Mouse (Mus musculus) urinary bladder, postnatal 25 days (tissue): ENCODE data around the gene Ripply3.
"Not testable (repeated sequence)": the region's sequence is repeated elsewhere in the genome, so short reads cannot be mapped to it uniquely, and the experiment has no call there.

Source experiments
- DNase-seq: peaks from one replicate; pipeline ENCODE4 v3.0.0; 2022; ENCODE audit warnings: low spot score

The Ripply3 gene

DNA sequence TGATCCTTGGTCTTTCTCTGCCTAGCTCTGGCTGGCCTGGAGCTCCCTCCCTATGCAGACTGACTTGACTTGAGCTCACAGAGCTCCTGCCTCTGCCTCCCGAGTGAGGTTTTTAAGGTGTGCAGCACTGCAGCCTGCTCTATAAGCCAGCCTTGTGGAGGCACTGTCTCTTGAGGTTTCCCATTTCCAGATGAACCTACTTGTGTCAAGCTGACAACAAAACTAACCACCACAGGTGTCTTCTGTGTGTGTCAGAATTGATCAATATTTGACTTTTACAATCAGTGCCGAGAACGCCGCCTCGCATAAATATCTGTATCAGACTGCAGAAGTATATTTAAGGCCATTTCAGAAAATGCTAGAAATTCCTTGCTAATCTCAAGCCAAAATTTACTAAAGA is 13.6 kb upstream of the Ripply3 start:
- no peak for DNase-seq

DNA sequence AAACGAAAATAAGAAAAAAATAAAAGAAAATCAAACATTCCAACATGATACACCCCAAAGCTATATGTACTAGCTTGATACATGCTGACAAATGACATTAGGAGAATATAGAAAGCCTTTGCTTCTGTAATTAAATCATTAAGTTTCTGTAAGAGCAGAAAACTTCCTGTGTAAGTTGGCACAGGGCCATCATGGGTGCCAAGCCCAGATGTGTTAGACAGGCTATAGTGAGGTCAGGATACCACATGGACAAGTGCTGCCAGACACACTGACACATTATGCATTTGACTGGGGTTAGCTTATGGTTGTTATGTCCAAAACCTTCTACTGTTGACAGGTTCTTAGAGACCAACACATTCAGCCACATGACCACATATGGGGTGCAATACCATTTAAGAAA is 13.0 kb upstream of the Ripply3 start:
- no peak for DNase-seq

DNA sequence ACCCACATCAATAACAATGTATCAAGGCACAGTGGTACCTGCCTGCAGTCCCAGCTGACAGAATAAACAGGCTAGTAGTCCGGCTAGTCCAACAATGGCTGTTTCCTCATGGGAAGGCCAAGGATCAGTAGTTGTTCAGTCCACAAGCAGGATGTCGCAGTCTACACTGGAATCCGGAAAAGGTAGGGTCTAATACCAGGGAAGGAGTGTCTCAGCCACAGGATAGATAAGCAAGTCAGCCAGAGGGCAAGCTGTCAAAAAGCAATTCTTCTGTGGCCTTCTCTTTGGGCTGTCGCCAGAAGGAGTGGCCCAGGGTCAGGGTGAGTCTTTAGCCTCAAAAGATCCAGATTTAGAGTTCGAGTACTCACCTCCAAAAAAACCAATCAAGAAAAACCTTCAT is 10.5 kb upstream of the Ripply3 start:
- peak; percentile 12 for DNase-seq

DNA sequence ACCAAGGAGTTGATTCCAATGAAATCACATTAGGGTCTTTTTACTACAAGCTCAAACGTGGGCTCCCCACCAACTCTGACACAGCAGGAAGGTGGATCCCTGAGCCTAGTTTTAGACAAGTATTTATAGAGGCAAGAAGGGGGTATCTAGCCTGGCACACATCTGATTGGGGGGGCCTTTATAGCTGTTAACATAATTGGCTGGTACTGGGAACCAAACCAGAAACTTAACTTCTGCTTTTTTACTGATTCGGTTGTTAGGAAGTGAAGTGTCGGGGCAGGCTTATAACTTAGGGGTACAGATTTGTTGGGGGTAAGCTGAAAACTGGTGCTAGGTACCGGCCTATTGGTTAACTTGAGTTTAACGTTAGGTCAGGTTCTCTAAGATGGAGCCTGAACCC is 8.0 kb upstream of the Ripply3 start:
- DNase-seq, result no peak

DNA sequence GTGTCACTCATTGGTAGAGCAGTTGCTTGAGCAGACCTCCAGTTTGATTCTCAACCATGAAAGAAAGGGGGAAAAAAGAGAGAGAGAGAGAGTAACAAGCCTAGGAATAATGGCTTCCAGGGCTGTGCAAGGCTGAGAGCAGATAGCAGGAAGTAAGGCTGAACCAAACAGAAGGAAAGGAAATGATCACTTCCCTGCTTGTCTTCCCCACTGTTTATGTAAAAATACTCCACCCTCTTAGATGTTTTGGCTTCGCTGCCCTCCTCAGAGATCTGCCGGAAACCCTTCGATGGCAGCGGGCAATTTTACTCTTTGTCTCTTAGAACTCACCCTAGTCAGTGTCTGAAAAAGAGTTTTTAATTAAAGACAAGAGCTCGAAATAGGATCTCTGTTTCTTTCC is 4.5 kb upstream of the Ripply3 start:
- DNase-seq, result no peak

DNA sequence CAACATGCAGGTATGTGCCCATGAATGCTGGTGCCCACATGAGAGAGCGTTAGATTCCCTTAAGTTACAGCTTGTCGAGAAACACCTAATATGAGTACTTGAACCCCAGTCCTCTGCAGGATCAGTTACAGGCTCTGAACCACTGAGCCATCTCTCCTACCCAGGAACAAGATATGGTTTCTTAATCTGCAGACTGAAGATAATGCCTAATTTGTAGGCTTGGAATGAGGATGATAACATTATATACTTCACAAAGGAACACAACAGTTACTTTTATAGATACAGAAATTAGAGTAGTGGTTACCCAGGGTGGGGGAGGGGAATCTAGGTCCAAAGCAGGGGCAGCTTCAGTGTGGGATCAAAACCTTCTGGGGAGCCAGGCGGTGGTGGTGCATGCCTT is 2.2 kb upstream of the Ripply3 start:
- no peak for DNase-seq

DNA sequence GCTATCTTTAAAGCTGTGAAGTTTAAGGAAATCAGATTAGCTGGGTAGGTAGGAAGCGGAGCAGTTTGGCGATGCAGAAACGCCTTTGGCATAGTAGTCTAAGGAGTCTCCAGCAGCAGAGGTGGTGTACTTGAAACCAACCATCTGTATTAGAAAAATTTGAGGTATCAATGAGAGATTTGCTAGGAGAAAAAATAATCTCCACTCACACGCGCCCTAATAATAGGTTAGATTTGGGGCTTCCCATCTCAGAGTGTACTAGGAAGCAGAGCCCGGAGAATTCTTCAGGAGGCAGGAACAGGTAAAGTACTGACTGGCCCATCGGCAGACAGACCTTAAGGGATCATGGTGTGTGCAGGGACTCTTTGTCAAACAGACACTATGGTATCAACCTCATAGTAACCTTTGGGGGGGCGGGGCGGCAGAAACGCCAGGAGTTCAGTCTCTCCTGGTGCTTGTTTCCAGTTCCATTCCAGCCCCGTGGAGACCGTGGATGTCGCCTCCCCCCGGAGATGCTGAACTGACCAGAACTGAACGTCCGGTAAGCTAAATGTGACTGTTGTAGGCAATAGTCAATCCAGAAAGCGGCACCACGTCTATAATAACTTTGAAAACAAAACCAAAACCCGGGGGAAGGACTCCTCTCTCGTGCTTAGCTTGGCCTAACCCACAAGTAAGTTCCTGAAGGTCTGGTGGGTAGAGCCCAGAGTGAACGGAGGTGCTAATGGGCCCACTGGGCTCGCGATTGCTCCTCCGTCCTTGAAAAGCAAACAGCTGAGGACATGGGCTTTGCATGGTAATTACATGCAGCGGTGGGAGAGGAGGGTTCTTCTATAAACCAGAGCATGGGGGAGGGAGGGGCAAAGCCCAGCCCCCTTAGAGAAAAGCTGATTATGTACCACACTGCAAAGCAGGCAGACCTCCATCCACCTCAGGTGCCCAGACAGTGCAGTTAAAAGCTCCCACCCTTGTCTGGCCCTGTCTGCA is 954 bp downstream of the Ripply3 start:
- DNase-seq, result no peak

DNA sequence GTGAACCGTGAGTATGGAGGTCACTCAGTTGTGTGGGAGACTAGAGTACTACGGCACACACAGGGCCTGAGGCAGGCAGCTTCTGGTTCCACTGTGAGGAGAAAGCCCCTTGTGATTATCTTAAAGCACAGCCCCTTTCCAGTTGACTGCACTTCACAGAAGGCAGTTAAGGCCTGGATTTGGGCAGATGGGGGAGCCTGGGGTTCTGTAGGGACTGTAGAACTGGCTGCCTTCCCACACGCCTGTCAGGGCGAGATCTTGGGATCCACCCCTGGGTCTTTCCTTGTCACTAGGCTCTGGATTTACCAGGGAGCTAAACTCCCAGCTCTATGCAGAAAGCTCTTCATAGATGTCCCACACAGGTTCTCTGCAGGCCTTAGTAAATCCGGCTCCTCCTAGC is 2.2 kb downstream of the Ripply3 start:
- DNase-seq, result no peak

DNA sequence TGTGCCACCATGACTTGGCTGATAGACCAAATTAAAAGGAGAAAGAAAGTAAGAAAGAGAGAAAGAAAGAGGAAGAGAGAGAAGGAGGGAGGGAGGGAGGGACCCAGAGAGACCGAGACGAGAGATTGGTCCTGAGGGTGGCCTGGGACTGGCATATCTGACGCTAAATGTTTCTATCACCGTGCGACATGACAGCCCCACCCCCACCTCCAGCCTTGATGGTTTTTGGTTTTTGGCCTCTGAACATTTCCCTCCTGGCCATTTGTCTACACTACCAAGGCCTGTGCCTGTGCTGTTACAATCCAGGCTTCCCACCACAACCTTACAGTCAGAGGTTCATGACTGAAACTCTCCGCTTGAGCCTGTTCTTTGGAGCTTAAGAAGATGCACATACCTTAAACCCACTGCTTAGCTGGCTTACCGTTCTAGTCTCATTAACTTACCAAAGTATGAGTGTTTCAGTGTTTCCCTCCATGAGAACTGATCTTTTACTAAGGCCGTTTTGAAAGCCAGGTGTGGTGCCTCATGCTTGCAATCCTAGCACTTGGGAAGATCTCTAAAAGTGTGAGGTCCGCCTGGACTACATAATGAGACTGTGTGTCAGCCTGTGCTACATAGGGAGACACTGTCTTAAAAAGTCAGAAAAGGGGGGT is 3.1 kb downstream of the Ripply3 start:
- no peak for DNase-seq

DNA sequence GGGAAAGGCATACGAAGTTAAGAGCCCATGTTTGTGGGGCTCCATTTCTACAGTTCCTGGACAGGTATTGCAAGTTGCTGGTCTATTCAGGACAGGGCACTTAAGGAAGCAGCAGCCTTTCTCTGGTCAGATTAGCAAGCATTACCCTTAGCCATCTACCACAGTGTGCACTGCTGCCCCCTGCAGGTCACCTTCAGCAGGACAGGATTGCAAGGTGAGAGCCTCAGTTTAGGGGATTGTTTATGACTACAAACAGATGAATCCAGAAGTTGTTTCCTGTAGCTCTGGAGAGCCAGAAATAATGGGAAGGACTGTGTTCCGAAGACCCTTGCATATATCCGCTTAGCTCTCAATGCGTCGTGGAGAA is 3.6 kb downstream of the Ripply3 start:
- peak; percentile 74 for DNase-seq

DNA sequence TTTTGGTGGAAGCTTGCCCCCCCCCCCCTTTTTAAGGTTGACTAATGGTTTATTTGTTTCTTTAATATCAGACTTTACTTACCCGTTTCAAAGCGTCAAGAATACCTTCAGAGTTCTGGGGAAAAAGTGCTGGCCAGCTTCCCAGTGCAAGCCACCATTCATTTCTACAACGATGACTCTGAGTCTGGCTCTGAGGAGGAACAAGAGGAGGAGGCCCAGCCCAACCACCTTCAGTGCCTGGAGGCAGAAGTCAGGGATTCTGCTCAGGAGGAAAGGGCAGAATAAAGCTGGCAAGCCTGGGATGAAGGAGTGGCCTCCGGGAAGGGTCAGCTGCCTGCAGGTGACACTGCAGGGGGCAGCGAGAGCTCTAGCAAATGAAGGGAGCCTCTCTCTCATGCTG is 7.4 kb downstream of the Ripply3 start:
- no peak for DNase-seq

DNA sequence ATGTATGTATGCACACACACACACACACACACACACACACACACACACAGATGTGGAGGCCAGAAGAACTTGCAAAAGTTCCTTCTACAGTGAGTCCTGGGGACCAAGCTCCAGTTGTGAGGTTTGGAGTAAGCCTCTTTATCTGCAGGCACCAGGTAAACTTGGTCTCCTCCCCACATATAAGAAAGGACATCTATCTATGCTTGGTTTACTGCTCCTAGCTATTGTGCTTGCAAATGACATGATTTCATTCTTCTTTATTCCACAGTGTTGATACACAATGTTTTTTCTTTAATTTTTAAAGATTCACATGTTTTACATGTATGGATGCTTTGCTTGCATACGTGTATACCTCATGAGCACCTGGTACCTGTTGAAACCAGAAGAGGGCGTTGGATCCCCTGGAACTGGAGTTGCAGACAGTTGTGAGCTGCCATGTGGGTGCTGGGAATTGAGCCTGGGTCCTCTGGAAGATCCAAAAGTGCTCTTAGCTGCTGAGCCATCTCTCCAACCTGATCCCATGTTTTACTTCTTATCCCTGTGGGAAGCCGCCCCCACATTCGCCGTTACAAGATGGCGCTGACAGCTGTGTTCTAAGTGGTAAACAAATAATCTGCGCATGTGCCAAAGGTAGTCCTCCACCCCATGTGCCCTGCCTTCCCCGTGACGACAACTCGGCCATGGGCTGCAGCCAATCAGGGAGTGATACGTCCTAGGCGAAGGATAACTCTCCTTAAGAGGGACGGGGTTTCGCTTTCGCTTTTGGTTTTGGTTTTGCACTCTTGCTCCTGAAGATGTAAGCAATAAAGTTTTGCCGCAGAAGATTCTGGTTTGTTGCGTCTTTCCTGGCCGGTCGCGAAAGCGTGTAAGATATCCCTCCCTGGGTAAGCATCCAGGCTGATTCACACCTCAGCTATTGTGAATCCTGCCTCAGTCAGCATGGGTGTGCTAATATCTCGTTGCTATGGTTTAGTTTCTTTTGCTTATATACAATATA is 11.2 kb downstream of the Ripply3 start:
- DNase-seq, result not testable (repeated sequence)

DNA sequence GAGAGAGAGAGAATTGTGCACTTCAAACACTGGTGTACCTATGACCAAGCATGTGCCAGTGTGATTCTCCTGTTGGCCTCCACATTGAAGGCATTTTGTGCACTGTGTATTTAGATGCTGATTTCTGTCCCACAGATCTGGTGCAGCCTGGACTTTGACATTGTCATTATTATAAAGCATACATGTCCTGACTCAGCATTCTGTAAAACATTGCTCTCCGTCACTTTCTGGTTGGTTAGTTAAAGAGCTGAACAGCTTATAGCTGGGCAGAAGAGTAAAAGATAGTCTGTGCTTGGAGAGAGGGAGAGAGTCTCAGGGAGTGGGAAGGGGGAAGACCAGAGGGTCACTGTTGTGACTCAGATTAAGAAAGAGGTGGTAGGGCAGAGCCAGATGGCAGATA is 17.5 kb downstream of the Ripply3 start:
- DNase-seq, result no peak

DNA sequence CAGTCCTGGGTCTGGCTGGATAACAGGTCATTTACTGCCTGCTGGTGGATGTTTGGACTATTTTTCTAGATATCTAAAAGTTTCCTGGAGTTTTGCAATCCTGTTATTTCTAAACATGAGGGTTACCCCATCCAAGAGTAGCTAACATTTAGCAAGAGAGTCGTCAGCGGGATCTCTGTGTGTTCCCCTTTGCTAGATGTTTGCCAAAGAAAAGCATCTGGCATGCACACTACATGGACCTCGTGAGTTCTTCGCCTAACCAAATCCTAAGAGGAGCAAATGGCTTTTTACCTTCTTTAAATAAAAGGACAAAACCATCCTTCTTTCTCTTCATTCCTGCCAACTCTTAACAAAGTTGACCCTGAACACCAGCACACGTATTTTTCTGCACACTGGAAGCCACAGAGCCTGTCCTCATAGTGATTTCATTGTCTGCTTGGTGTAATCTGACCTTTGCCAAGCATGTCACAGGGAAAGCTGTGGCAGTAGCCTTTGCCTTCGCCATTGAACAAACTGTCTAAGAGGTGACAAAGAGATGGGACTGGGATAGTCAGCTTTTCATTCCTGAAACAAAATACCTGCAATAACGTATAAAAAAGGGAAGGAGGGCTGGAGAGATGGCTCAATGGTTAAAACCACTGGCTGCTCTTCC is 19.0 kb downstream of the Ripply3 start:
- no peak for DNase-seq

DNA sequence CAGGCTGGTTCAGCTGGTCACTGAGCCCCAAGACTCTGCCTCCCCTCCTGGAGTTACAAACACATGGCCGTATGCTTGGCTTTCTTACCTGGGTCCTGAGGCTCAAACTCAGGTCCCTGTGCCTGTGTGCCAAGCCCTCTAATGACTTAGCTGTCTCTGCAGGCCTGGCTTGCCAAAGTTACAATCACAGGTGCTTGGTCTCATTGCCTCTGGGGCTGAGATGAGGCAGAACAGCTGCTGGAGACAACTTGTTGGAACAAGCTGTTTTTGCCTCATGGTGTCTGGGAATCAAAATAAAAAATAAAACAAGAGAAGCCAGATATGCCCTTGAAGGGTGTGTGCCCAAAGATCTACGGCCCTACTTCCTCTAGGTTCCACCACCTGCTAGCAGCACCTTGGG is 20.6 kb downstream of the Ripply3 start:
- DNase-seq, result no peak

DNA sequence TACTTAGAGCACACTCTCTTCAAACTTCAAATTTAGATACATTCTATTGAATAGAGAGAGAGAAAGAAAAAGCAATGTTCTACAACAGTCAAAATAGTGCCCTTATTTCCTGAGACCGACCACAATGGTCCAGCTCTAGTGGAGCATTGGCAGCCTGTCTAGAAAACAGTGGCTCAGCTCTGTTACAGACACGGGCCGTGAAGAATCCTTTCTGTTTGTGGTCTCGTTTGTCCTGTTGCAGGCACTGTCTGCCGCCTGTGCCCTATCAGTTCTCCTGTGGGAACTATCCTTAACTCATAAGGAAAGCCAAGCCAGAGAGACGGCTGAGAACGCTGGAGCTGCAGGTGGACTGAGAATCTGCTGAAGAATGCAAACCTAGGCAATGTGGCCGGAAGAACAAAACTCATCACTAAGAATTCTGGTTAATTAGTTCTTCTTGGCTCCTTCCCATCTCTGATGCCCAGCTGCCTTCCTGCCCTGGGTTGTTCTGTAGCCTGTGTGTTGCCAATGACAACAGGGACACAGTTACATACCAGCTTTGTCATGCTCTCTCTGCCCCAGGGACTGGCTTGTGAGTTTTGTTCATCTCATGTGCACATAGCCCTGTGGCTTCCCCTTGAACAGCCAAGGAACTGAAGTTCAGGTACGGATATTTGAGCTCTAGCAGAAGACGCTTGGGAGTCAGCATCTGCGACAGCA is 21.5 kb downstream of the Ripply3 start:
- no peak for DNase-seq

DNA sequence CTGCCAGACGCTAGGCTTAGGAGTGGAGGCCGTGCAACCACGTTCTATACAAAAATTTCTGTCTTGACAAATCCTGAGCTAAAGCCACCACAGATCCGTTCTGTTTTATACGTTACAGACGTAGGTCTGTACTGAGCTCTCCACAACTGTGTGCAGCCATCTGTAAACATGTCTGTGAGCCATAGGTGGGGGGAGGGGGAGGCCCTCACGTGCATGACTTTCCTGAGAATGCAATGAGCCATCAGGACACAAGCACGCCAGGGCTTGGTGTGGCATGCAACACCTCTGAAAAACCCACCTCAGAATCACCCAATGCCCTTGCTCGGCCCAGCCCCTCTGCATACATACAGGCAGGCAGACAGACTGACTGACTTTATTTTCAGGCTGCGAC is 22.1 kb downstream of the Ripply3 start:
- no peak for DNase-seq

DNA sequence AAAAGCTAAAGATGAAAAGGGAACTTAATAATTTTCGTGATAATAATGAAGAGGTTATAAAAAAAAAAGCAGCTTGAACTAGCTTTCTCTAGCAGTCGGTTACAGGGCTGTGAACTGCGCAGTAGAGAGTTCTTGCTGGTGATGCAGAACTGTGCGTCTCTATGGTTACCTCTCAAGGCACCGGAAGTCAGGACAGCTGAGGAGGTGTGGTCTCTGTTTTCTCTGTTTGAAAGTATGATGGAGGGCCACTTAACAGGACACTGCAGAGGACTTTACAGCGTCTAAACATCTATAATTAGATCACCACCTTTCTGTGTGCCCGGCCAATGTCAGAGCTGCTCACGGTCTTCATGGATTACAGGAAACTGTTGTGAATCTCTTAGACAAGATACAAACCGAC is 26.2 kb downstream of the Ripply3 start:
- no peak for DNase-seq

DNA sequence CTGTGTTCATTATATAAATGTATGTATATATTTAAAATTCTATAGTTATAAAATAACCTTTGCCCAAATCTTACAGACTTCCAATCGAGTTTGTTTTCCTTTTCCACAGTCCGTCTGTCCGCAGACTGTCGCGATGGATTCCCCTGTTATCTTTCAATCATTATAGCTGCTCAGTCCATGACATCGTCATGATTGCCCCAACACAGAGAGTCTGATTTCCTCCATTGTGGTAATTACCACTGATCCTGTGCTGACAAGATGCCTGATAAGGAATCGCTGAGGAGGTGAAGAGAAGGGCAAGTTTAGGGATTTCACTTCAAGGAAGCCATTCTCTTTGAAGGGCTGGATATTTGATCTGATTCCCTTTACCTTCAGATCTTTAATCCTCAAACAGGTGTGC is 27.8 kb downstream of the Ripply3 start:
- DNase-seq, result no peak

DNA sequence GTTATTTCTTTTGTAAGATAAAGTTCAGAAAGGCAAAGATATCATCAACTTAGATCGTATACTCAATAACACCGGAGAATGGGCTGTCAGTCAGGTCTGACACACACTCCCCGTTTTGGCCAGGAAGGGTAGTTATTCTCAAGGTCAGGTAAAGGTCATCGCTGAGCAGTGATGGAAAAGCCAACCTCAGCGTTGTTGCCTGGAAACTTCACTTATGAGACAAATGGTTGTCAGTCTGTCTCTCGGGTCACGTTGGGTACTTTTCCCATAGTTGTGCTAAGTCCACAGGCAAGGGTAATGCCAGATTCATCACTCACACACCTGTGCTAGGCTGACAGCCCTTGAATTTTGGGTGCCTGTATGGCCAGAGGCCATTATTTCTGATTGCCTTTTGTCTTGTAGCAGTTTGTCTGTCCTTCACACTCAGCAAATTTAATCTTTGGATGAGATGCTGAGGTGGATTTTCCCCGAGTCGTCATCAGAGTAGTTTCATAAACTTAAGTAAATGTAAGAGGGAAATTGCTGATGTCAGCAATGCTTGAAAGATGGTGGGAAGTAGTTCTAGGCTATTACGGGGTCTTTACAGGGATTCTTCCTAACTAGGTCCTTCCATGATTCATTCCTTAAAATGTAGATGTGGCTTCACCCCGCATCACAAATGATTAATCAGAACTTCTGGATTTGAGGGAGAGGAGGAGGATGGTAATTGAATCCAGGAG is 28.7 kb downstream of the Ripply3 start:
- DNase-seq, result no peak

DNA sequence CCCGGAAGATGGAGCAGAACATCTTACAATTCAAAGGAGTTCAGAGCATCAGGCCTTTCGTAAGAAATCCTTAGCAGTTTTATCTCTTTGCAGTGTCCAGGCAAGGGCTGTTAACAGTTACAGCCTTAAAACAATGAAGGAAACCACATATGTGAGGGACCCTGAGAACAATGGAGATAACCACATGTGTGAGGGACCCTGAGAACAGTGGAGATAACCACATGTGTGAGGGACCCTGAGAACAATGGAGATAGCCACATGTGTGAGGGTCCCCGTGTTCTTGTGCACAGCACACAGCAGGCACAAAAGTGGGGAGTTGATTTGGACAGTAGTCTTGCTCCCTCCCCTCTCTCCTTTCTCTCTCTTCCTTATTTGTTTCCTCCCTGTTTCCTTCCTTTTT is 29.9 kb downstream of the Ripply3 start:
- DNase-seq, result no peak
